In the genomic region with DNA sequence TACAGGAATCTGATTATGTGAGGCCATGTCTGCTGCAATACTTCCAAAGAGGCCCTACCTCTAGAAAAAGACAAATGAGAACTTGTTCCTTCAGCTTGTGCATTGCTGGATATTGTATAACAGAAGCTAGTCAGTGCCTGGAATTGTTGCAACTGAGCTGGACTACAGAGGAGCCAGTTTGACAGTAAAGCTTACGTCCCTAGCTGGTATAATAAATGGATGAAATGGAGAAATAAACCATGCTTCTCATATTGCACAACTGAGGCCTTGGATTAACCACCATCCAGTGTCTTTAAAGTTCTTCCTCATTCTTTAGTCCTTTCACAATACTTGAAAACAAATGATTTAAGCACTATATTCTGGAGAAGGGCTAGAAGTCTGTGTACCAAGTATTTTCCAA, we compare ENCODE assay signal across 13 mouse cellular contexts.
"Had no signal": no experiment of that assay in that cellular context is flagged by ENCODE, and none has a peak within 500 bp of the region (broad histone marks: within the 10 kb centered on the region; RNA-seq: fewer than 3 reads in every experiment).

No protein-coding gene starts in this region.

- DNase-seq: lung, adult 18-20 months; lung, embryonic 14.5 days; lung, postnatal 14 days; lung, postnatal 4 days; midbrain, embryonic 14.5 days; retina, postnatal 1 day; right cerebral cortex, adult 18-20 months; right cerebral cortex, postnatal 25 days; right cerebral cortex, postnatal 4 days; spleen, adult 18-20 months; thymus, adult 18-20 months; thymus, postnatal 14 days; thymus, postnatal 36 days had no signal
